Comparison of ENCODE assay signal across 16 mouse cellular contexts in genomic region chr5:147911744-147912143, GRCm38 (mm10). TPM values are rescaled to one million over a fixed set of nuclear protein-coding genes. Genes with fewer than 3 reads are reported as not detected.
DNase-seq lines count a peak whose midpoint lies in the region; ATAC-seq and TF ChIP-seq lines count a peak whose summit lies in the region.
"Had no signal": no experiment of that assay in that cellular context is flagged by ENCODE, and none has a peak within 500 bp of the region (broad histone marks: within the 10 kb centered on the region; RNA-seq: fewer than 3 reads in every experiment).

No protein-coding gene starts in this region.

- DNase-seq in adrenal gland, postnatal 14 days, result peak; percentile 37
- no peak for DNase-seq in adrenal gland, postnatal 4 days (ENCODE audit: low spot score in 2 of 2)
- peak; percentile 96 for DNase-seq in liver, adult 2 months (ENCODE audit: extremely low read depth, low read depth, low spot score)
- DNase-seq in liver, result no peak
- peak; percentile 45 for DNase-seq in lung, adult 2 months
- no peak for DNase-seq in frontal cortex, adult 2 months (ENCODE audit: extremely low spot score in 1 of 2, low spot score in 1 of 2)
- no peak for DNase-seq in cerebellum, postnatal 25 days
- DNase-seq: forebrain, postnatal 0 days; gastrocnemius, postnatal 10 days; kidney, adult 9 months; right cerebral cortex, postnatal 14 days; thymus, postnatal 25 days had no signal

- H3K36me3 ChIP-seq in liver, adult 2 months (ENCODE audit: control insufficient read depth, insufficient read depth, low read length), result no peaks in the 10 kb centered on the region
- H3K36me3 ChIP-seq: heart, embryonic 15.5 days; hindbrain, embryonic 15.5 days; midbrain, embryonic 15.5 days had no signal

- no peaks in the 10 kb centered on the region for H3K27me3 ChIP-seq in liver, adult 2 months (ENCODE audit: control insufficient read depth, insufficient read depth, low read length)
- H3K27me3 ChIP-seq: heart, embryonic 15.5 days; hindbrain, embryonic 15.5 days; midbrain, embryonic 15.5 days had no signal

- no peak for TF ChIP-seq POLR2A in liver, adult 2 months (IDR thresholded peaks at IDR 0.05; ENCODE audit: extremely low read depth, insufficient read depth, low read length)
- TF ChIP-seq POLR2A in lung, adult 2 months (IDR thresholded peaks at IDR 0.05; ENCODE audit: borderline replicate concordance, extremely low read depth, low read depth, low read length), result no peak

- whole genome bisulfite sequencing in liver, adult 2 months, result 26% methylated on average over 5 of the region's 5 CpGs
- 66% methylated on average over 4 of the region's 5 CpGs for WGBS in lung, adult 2 months

- peaks cover 8% of the 10 kb centered on the region; the same call in 1 of the 2 replicates for H3K4me1 ChIP-seq in liver, adult 2 months (ENCODE audit: control insufficient read depth, insufficient read depth, low read length)
- peaks cover 9% of the 10 kb centered on the region; the same call in 1 of the 2 replicates for H3K4me1 ChIP-seq in lung, adult 2 months (ENCODE audit: control insufficient read depth, insufficient read depth, low read length)
- H3K4me1 ChIP-seq: hindbrain, embryonic 15.5 days; midbrain, embryonic 15.5 days had no signal

- ATAC-seq in megakaryocyte progenitor cell, adult 5-6 weeks (replicated peaks; ENCODE audit: poor library complexity), result peak; percentile 42; the same call in 1 of the 2 replicates
- ATAC-seq: forebrain, postnatal 0 days; midbrain, embryonic 15.5 days had no signal

- H3K27ac ChIP-seq in liver, adult 2 months (replicated peaks; ENCODE audit: insufficient read depth, low read depth, low read length), result peak overlapping the region; percentile 38
- H3K27ac ChIP-seq: heart, embryonic 15.5 days; hindbrain, embryonic 15.5 days; midbrain, embryonic 15.5 days had no signal

- H3K9ac ChIP-seq in liver, adult 2 months (ENCODE audit: low read depth, low read length), result no peak overlapping the region
- H3K9ac ChIP-seq: forebrain, postnatal 0 days; heart, embryonic 15.5 days; hindbrain, embryonic 15.5 days; midbrain, embryonic 15.5 days had no signal

- H3K4me3 ChIP-seq in liver, adult 2 months (ENCODE audit: insufficient read depth, low read depth, low read length), result no peak overlapping the region
- H3K4me3 ChIP-seq in lung, adult 2 months (replicated peaks; ENCODE audit: extremely low read depth, low read depth, low read length), result no peak overlapping the region
- H3K4me3 ChIP-seq: heart, embryonic 15.5 days; hindbrain, embryonic 15.5 days; midbrain, embryonic 15.5 days had no signal

- no peaks in the 10 kb centered on the region for H3K79me2 ChIP-seq in liver, adult 2 months (ENCODE audit: control insufficient read depth, insufficient read depth, low read length)

- no peak for TF ChIP-seq CTCF in liver, adult 2 months (IDR thresholded peaks at IDR 0.05; ENCODE audit: low read depth, low read length)
- TF ChIP-seq CTCF in lung, adult 2 months (IDR thresholded peaks at IDR 0.05; ENCODE audit: insufficient read depth, low read length), result no peak

RNA-seq across cellular contexts. Expression of gene Slc46a3, which starts 17.1 kb away (rescaled TPM):
- total RNA-seq in adrenal gland, postnatal 14 days (2021), result 10.0 and 11.2 TPM in 2 replicates
- 1 to 10 TPM; 7.7 to 8.0 TPM for total RNA-seq in adrenal gland, postnatal 4 days (2021)
- 38.0 and 58.3 TPM in 2 replicates for total RNA-seq in liver, adult 2 months (2014; rRNA removed)
- 72.7 and 88.3 TPM in 2 replicates for polyA plus RNA-seq in liver, adult 2 months (2012; rRNA removed)
- polyA plus RNA-seq in lung, adult 2 months (2012; rRNA removed), result 41.4 and 46.5 TPM in 2 replicates
- 3.9 and 4.5 TPM in 2 replicates for total RNA-seq in megakaryocyte progenitor cell, adult 5-6 weeks (2015)
- 1.6 and 3.9 TPM in 2 replicates for total RNA-seq in megakaryocyte progenitor cell, adult 5-6 weeks (2017)
- 19.0 and 21.1 TPM in 2 replicates for polyA plus RNA-seq in frontal cortex, adult 2 months (2012; rRNA removed)

RNA-seq across cellular contexts. Expression of gene Mtus2, which starts 45.4 kb away (rescaled TPM):
- 2.4 and 3.5 TPM in 2 replicates for total RNA-seq in adrenal gland, postnatal 14 days (2021)
- 1 to 10 TPM; 5.9 to 7.5 TPM for total RNA-seq in adrenal gland, postnatal 4 days (2021)
- 0.18 and 0.94 TPM in 2 replicates for total RNA-seq in liver, adult 2 months (2014; rRNA removed)
- polyA plus RNA-seq in liver, adult 2 months (2012; rRNA removed), result 0.66 and 2.0 TPM in 2 replicates
- 4.7 and 6.1 TPM in 2 replicates for polyA plus RNA-seq in lung, adult 2 months (2012; rRNA removed)
- total RNA-seq in megakaryocyte progenitor cell, adult 5-6 weeks (2015), result 0.62 and 2.8 TPM in 2 replicates
- total RNA-seq in megakaryocyte progenitor cell, adult 5-6 weeks (2017), result 0.51 and 3.7 TPM in 2 replicates
- polyA plus RNA-seq in frontal cortex, adult 2 months (2012; rRNA removed), result 19.4 and 20.6 TPM in 2 replicates

RNA-seq across cellular contexts. Expression of gene Pomp, which starts 51.5 kb away (rescaled TPM):
- total RNA-seq in adrenal gland, postnatal 14 days (2021), result 161 and 178 TPM in 2 replicates
- total RNA-seq in adrenal gland, postnatal 4 days (2021), result 100 to 1,000 TPM; 147 to 177 TPM
- 159 and 233 TPM in 2 replicates for total RNA-seq in liver, adult 2 months (2014; rRNA removed)
- 71.0 and 101 TPM in 2 replicates for polyA plus RNA-seq in liver, adult 2 months (2012; rRNA removed)
- polyA plus RNA-seq in lung, adult 2 months (2012; rRNA removed), result 33.9 and 47.1 TPM in 2 replicates
- 194 and 211 TPM in 2 replicates for total RNA-seq in megakaryocyte progenitor cell, adult 5-6 weeks (2015)
- 141 and 205 TPM in 2 replicates for total RNA-seq in megakaryocyte progenitor cell, adult 5-6 weeks (2017)
- 212 and 217 TPM in 2 replicates for polyA plus RNA-seq in frontal cortex, adult 2 months (2012; rRNA removed)

Comparison
In these comparisons a context has a peak if more than half of its experiments do, and no peak if none do; other contexts are left out.
1. DNase-seq: peak in adrenal gland, postnatal 14 days (single experiment), liver, adult 2 months (single experiment) and lung, adult 2 months (single experiment); none in adrenal gland, postnatal 4 days (0 of 2), liver (single experiment), frontal cortex, adult 2 months (0 of 2) and cerebellum, postnatal 25 days (0 of 2).